Mouse (Mus musculus): Measurements from ENCODE around the gene Rabgap1l.

GRCm38 (mm10) chr1:160357268-160357667 is 435.7 kb downstream of the Rabgap1l start:
- TF ChIP-seq POLR2A (IDR thresholded peaks at IDR 0.05; ENCODE audit: borderline replicate concordance, low read depth, low read length), result no peak
- TF ChIP-seq CTCF (IDR thresholded peaks at IDR 0.05; ENCODE audit: low read depth, low read length), result no peak
